Mouse (Mus musculus): ENCODE measurements around the gene Hus1b. TPM values are rescaled to one million over a fixed set of nuclear protein-coding genes. Genes with fewer than 3 reads are reported as not detected.

Gene Hus1b
- 1 to 10 TPM; 1.3 to 1.6 TPM for total RNA-seq (2023)

DNA sequence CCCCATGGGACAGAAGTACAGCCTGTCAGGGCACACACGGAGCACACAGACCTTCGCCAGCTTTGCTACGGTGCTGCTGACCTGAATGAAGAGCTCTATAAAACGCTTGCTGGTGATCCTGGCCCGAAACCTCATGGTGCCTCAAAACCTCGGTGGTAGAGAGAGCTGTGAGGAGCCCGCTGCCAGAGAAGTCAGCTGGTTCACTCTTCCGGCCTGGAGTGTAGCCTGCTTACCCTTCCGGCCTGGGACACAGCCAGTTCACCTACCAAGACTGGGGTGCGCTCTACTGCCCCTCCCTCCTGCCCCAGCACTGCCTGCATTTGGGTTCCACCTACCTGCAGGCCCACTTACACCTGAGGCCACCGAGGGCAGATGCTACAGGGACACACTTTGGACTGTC, at the start of gene Hus1b:
Gene Hus1b, minus strand, starts transcription at position 220 of the 400 bp plus-strand sequence.

DNA sequence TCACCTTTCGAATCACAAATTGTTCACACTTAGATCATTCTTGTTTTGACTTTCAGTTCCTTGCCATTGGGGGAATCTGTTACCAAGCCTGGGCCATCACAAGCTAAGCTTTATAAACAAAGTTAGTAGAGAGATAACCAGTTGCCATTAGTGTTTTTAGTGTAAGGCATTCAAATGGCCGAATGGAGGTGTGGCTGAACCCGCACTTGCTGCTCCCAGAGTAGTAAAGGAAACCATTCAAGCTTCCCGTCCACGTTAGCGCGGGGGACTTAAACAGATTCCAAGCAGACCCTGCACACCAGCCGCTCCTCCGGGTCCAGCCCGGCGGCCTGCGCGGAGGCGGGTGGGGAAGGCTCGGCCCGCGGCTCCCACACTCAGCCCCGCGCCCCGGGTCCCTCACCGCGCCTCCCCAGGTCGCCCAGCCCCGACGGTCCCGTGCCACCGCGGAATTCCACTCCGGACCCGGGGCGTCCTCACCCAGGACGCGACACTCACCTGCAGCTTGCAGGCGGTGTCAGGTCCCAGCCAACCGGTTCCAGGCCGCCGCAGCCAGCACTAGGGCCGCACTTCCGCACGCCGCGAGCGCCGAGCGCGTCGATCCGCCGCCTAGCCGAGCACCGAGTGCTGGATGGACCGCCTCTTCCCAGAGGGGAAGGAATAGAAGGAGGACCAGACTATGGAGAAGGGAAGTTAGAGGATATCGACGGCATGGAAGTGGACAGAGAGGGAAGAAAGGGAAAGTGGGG, 26.1 kb upstream of the Hus1b start, which contains the start of the genes Exoc2 and Gm5447:
Gene Exoc2, minus strand, starts transcription at position 593 of the 746 bp plus-strand sequence.
Gene Gm5447, plus strand, starts transcription at position 704 of the 746 bp plus-strand sequence.

Other genes starting within 250 kb of the Hus1b start
- gene Irf4, start 198.5 kb downstream of the Hus1b start, total RNA-seq (2023), result 10 to 100 TPM; 11.1 to 14.8 TPM
- 10 to 100 TPM; 59.1 to 62.6 TPM for gene Exoc2, start 26.3 kb upstream of the Hus1b start, total RNA-seq (2023)
- gene Gm5447, start 26.4 kb upstream of the Hus1b start, total RNA-seq (2023), result not detected

All from neutrophil, adult 83 days (primary cell).